Mouse (Mus musculus) liver, embryonic 11.5 days (tissue): Measurements from ENCODE around the gene Rps8. TPM values are rescaled to one million over a fixed set of nuclear protein-coding genes. Genes with fewer than 3 reads are reported as not detected.

Experiments
- microRNA-seq: library from miRNA; unstranded; fragments of <30 nt; microRNA quantifications from one replicate; pipeline ENCODE4, GENCODE M21; 2017; ENCODE audit warnings: borderline number of aligned reads
- polyA plus RNA-seq: library from polyadenylated mRNA; unstranded; fragments of >200 nt; fragmentation: Nextera tagmentation; extraction: Ambion mirVana; gene quantifications from 2 replicates; pipeline ENCODE4 v1.2.1, GENCODE M21; 2014

The Rps8 gene
- polyA plus RNA-seq, 1 experiment from 2014 or later, result 1,481 TPM

Small RNA genes within 50 kb of the gene (microRNA-seq; reads per million reads assigned to microRNA genes)
- gene Gm22398, result not detected

Other genes with a start within 250 kb of the Rps8 start
- 344 and 350 TPM in 2 replicates for gene Urod, start 161.8 kb downstream of the Rps8 start, polyA plus RNA-seq
- 10.8 and 12.0 TPM in 2 replicates for gene Hectd3, start 160.9 kb downstream of the Rps8 start, polyA plus RNA-seq
- 69.9 and 80.4 TPM in 2 replicates for gene Eif2b3, start 136.8 kb downstream of the Rps8 start, polyA plus RNA-seq
- 1.4 and 1.8 TPM in 2 replicates for gene Ptch2, start 60.2 kb downstream of the Rps8 start, polyA plus RNA-seq
- 8.3 and 8.5 TPM in 2 replicates for gene Btbd19, start 30.5 kb downstream of the Rps8 start, polyA plus RNA-seq
- gene Tctex1d4, start 29.4 kb downstream of the Rps8 start, polyA plus RNA-seq, result not detected in 2 replicates
- gene Plk3, start 22.3 kb downstream of the Rps8 start, polyA plus RNA-seq, result 2.4 and 2.5 TPM in 2 replicates
- 57.3 and 68.0 TPM in 2 replicates for gene Kif2c, start 26.4 kb upstream of the Rps8 start, polyA plus RNA-seq
- 3.1 and 4.9 TPM in 2 replicates for gene Tmem53, start 95.7 kb upstream of the Rps8 start, polyA plus RNA-seq
- gene Armh1, start 95.9 kb upstream of the Rps8 start, polyA plus RNA-seq, result not detected in 2 replicates